Mouse (Mus musculus): ENCODE measurements at regions not wholly inside any gene's neighbourhood (a gene's known extent, or its start where the extent isn't known, plus 50 kb on each side); places are given as distances from the start of the nearest gene placed in this dataset.

- no peak for DNase-seq (ENCODE audit: low read depth, low spot score)
These were observed 1130.7 kb upstream of the Gulo start for GRCm38 (mm10) chr14:67139674-67140073.

DNA sequence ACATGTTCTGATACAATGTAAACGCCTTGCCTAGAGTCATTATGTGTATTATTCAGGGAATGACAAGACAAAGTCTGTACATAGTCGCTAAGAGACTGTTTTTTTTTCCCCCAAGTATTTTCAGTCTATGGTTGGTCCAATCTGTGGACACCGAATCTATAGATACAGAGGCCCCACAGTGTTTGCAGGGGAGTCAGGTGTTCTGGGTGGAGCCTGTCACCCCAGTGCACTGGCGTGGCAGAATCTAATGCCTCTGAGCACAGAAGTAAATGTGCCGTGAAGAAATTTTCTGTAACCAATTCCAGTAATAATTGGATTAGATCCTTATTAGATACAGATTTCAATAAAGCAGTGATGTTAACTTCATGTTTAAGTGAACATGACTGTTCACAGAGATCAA is 1130.1 kb upstream of the Gulo start:
- DNase-seq (ENCODE audit: low read depth, low spot score), result no peak

- no peak for DNase-seq (ENCODE audit: low read depth, low spot score)
These were observed 1127.1 kb upstream of the Gulo start for GRCm38 (mm10) chr14:67136141-67136498.

DNA sequence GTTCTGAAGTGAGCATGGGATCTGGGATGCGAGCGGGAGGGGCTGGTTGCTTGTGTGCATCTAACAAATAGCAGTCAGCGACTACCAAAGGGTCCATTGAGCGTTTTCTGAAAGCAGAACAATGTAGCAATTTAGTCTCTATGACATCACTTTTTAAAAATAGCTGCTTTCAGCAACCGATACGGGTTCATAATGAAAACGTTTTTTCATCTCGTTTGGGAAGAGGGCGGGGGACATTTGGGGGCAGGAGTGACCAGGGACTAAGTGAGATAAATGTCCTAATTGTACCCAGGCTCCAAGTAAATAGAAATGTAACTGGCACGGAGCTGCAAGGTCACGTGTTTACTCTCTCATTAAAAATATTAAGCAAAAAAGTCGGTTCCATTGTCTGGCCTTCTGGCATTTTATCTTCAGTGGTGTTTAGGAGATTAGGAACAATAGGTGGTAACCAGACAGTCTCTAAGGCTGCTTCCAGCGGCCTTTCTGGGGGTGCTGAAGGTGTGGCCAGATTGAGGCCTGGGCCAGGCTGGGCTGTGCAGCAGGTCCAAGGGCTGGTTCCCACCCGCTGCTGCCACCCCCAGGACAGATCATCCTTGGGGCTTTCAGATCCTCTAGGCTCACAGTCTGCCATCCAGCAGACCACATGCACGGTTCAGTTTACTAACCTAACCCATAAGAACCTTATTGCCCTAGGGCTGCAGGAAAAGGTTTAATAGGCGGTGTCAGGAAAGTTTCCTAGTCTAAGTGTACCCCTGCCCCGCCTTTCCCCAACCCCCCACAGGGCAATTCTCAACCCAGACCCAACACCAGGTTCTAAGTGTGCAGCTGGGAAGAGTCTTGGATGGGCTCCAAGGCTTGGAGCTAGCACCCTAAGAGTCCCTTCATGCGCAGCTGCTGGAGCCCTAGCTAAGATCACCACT is 1126.5 kb upstream of the Gulo start:
- DNase-seq (ENCODE audit: low read depth, low spot score), result peak; percentile 7

GRCm38 (mm10) chr14:67133221-67133620 is 1124.2 kb upstream of the Gulo start:
- DNase-seq (ENCODE audit: low read depth, low spot score), result no peak

DNA sequence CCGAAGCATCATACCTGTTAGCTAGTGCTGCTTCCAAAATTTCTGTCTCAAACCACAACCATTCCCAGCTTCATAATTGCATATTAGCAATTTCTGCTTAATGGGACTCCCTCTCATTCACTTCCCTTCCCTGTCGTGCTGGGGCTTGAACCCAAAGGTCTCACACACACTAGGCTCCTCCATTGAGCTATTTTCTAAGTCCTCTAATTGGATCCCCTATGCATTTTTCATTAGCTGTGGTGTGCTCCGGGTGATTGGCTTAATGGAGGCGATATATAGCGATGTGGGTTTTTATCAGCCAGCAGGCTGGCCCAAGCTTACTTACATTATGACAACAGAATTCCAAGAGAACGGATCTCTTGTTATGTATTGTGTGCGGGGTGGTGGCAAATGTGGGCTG is 1118.1 kb upstream of the Gulo start:
- no peak for DNase-seq (ENCODE audit: low read depth, low spot score)

- no peak for DNase-seq (ENCODE audit: low read depth, low spot score)
These were observed 1117.2 kb upstream of the Gulo start for GRCm38 (mm10) chr14:67126254-67126653.

GRCm38 (mm10) chr14:67123300-67123699 is 1114.3 kb upstream of the Gulo start:
- DNase-seq (ENCODE audit: low read depth, low spot score), result no peak

Data from ZHBTc4 (cell line).